Mouse (Mus musculus) erythroblast, embryonic 14.5 days (primary cell): ENCODE results near the gene Lifr.

Experiments used
- GATA1 ChIP-seq: IDR thresholded peaks from 2 replicates; pipeline ENCODE4 v1.6.1; 2012; ENCODE audit warnings: low read length, inconsistent platforms, mixed read lengths
- TAL1 ChIP-seq: IDR thresholded peaks from 3 replicates; pipeline ENCODE4 v1.6.1; 2012; ENCODE audit warnings: low read length, inconsistent platforms, mixed read lengths

DNA sequence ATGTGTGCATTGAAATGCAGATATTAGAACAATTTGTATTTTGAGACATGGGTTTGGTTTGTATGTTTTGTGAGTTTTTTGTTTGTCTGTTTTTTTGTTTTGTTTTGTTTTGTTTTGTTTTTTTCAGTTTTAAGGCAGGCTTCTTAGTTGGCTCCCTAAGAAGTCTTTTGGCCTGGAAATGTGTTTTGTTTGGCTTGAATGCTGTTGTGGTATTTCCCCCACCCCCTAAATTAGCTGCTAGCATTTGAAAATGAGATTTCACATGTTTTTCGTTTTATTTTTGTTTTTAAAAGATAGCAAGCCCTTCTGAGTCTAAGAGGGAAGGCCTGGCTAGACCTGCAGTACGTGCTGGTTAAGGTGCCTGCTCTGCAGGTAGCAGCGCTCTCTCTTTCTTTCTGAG lies 54.1 kb downstream of the Lifr start:
- no peak for TF ChIP-seq GATA1
- TF ChIP-seq TAL1: no peak
